Mouse (Mus musculus): ENCODE measurements around the gene Car4. TPM values are rescaled to one million over a fixed set of nuclear protein-coding genes. Genes with fewer than 3 reads are reported as not detected.

Car4 gene
- total RNA-seq (2022): 1 to 10 TPM; 1.5 to 3.5 (median 2.3) TPM

DNA sequence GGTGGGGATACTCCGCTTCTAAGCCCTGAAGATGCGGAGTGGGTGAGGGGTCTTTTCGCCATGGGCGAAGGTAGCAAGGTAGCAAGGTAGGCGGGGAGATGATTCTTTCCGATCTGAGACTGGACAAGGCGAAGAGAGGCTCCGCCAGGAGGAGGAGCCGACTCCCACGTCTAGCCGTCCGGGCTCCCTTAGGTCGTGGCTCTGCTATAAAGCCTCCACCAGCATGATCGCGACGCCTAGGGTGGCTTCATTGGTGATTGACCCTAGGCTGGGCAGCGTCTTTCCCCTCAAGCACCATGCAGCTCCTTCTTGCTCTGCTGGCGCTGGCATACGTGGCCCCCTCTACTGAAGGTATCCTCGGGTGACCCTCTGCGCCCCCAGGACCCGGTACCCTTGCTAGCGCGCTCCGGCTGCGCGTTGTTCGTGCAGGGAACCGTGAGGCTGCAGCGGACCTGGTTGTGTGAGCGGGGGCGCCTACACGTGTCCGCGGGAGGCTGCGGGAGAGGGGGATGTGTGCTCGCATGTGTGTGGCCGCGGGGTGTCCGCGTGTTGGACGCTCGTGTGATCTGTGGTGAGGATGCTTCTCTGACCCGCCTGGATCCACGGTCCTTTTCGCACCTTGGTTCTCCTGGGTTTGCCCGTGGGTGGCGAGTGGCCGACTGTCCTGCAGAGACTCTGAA lies at the start of gene Car4:
Car4 (plus strand) TSS at position 196 of the 680 bp plus-strand sequence.
- no peak for DNase-seq

GRCm38 (mm10) chr11:84908480-84908879 lies 49.1 kb upstream of the Car4 start:
- DNase-seq: no peak

- no peak for DNase-seq
Measured at GRCm38 (mm10) chr11:84910411-84910810, 47.2 kb upstream of the Car4 start.

GRCm38 (mm10) chr11:84914673-84915072 lies 42.9 kb upstream of the Car4 start:
- DNase-seq: no peak

GRCm38 (mm10) chr11:84916053-84916702 lies 41.4 kb upstream of the Car4 start, which contains the start of gene Znhit3:
Gene Znhit3, minus strand, starts transcription at chr11:84916366.
- peak; percentile 75 for DNase-seq

- no peak for DNase-seq
Measured at GRCm38 (mm10) chr11:84916703-84917300, 40.8 kb upstream of the Car4 start.

DNA sequence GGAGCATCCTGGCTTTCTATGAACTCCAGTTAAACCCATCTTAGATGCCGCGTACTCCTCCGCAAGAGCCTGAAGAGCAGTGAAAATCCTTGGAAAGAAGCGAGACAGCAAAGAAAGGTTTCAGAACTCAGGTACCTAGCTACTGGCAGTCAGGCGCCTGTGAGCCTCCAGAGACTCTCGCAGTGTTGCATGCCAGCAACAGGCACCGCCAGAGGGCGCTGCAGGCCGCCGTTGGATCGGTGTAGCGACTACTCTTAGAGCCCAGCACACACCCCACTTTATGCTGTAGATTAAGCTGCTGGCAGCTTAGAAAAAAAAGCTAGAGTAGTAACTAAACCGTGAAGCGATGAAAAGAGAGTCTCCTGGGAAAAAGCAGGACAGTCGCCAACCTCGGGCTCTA lies 39.2 kb upstream of the Car4 start:
- peak; percentile 48 for DNase-seq

DNA sequence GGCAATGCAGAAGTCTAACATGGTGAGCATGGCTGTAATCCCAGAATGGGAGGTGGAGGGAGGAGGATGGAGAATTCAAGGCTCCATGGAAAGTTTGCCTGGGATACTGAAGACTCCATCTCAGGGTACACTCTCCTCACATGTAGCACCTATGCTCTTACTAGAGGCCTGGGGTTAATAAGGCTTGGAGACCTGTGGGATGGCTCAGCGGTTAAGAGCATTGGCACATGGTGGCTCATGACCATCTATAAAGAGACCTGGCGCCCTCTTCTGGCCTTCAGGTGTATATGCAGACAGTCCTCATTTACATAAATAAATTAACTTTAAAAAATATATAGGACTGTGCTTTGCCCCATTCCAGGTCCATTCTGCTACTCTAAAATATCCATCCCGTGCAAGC lies 38.3 kb upstream of the Car4 start:
- no peak for DNase-seq

- no peak for DNase-seq
Measured at GRCm38 (mm10) chr11:84919951-84920350, 37.6 kb upstream of the Car4 start.

DNA sequence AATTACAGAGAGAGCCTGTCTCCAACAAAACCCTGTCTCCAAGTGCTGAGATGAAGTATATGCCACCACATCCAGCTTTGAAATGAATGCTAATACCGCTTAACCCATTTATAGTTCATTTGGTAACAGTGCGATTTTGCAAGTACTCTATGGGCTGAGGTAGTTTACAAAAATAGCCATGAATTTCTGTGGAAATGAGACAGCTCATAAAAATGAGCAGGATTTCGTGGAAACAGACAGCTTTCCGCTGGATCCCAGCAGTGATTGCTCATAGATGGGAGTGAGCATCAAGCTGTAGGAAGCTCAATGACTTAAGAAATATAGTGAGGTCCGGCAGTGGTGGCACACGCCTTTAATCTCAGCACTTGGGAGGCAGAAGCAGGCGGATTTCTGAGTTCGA lies 36.6 kb upstream of the Car4 start:
- DNase-seq: no peak

DNA sequence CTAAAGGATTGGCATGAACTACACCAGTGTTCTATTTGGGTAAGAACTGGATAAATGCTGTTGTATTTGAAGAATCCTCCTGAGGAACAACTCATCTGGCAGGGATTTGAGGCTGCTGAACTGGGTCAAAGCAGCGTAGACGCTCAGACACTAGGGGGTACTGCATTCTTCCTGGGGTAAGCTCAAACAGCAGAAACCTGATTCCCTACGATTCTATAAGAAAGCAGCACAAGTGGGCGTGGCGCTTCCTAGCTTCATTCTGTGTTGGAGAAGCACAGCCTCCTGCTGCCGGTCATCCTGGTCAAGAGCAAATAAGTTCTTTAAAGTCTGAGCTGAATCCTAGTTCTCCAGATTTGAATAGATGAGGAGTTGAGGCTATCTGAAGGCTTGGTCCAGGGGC lies 25.3 kb upstream of the Car4 start:
- no peak for DNase-seq

- DNase-seq: no peak
Measured at GRCm38 (mm10) chr11:84939508-84940053, 18.0 kb upstream of the Car4 start.

GRCm38 (mm10) chr11:84940140-84940539 lies 17.4 kb upstream of the Car4 start:
- no peak for DNase-seq

GRCm38 (mm10) chr11:84943948-84944347 lies 13.6 kb upstream of the Car4 start:
- DNase-seq: peak; percentile 23

- no peak for DNase-seq
Measured at GRCm38 (mm10) chr11:84944639-84945435, 12.7 kb upstream of the Car4 start.

- no peak for DNase-seq
Measured at GRCm38 (mm10) chr11:84945841-84946240, 11.7 kb upstream of the Car4 start.

GRCm38 (mm10) chr11:84947206-84947605 lies 10.4 kb upstream of the Car4 start:
- no peak for DNase-seq

DNA sequence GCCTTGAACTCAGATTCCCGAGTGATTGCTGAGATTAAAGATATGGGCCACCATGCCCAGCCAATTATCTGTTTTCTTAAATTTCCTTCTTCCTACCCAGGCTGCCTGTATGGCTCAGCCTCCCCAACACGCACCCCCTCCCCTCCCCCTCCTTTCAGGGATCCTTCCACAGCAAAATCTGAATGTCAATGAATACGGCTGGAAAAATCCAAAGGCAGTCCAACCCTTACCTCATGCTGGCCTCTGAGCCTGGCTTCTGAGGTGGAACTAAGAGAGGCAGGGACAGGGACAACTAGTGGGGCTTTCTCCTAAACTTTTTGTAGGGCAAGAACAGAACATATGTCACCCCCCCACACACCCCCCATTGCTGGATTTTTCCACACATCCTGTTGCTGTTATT lies 9.5 kb upstream of the Car4 start:
- DNase-seq: no peak

GRCm38 (mm10) chr11:84948526-84948925 lies 9.1 kb upstream of the Car4 start:
- DNase-seq: no peak

- no peak for DNase-seq
Measured at GRCm38 (mm10) chr11:84952611-84953010, 5.0 kb upstream of the Car4 start.

DNA sequence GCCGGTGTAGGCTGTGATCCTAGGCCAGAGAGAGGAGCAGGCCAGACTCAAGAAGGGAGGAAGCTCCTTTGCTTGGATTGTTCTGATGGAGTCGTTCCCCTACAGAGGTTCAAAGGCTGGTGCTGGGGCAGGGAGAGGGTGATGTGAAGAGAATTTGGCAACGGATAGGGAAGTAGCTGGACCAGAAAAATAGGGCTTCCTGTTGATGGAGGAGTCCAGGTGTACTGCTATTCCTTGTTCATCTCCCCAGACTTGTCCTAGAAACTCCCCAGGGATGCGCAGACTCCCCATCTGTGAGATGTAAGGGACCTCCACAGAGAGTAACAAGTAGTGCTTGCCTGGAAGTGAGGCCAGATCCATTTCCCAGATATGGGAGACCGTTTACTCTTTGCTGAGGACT lies 1.2 kb upstream of the Car4 start:
- no peak for DNase-seq

- DNase-seq: no peak
Measured at GRCm38 (mm10) chr11:84957171-84957570, 415 bp upstream of the Car4 start.

- DNase-seq: no peak
Measured at GRCm38 (mm10) chr11:84958271-84958630, 665 bp downstream of the Car4 start.
